Mouse (Mus musculus) lung, postnatal 0 days (tissue): ENCODE measurements at regions not wholly inside any gene's neighbourhood (a gene's known extent, or its start where the extent isn't known, plus 50 kb on each side); places are given as distances from the start of the nearest gene placed in this dataset.

Experiments
- CTCF ChIP-seq: IDR thresholded peaks from 2 replicates; pipeline ENCODE4 v1.5.1; 2016; ENCODE audit warnings: antibody characterized with exemption, mild to moderate bottlenecking
- EP300 ChIP-seq: IDR thresholded peaks from 2 replicates; pipeline ENCODE4 v1.6.1; 2016; ENCODE audit warnings: antibody characterized with exemption, mild to moderate bottlenecking, control low read depth

DNA sequence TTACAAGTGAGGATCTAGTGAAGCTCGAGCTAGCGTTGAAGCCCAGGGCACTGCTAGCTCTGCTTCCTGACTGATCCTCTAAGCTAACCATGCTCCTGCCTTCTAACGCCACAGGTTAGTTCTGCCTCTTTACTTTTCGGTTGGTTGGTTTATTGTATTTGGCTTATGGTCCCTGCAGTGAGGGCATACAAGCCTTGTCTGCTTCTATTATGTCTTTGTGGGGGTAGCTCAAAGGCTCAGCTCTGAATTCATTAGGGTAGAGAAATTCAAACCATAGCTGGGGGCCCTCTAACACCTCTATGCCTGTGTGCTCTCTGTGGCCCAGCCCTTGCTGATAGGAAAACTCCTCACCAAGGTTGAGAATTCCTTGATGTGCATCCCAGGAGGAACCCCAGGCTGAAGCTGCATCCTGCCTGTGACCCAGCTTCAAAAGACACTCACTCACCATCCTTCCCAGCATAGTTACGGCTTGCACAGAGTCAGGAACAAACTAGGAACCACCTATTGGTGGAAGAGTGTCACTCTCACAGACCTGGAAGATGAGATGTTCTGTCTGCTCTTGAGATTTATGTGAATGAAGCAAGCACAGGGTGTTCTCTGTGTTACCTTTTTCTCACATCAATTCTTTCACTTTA, 536.7 kb upstream of the Kdm8 start:
- TF ChIP-seq CTCF (no peak), EP300 (no peak)
